Mouse (Mus musculus): Measurements from ENCODE around the gene Poc1b.

DNA sequence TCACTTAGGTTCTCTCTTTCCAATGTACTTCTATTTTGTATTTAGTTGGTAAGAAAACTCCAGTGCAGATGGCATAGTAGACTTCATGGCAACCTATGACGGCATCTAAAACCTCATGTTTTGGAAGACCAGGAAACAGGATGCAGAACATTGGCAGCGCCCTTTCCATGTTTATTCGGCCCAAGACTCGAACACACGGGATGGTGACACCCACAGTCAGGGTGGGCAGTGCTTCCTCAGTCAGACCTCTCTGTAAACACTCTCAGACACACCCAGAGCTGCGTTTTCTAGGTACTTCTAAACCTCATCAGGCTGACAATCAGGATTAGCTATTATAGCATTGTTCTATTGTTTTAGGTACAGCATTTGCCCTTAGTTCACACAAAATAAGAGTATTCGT lies 46.2 kb upstream of the Poc1b start:
- no peak for TF ChIP-seq POLR2A (IDR thresholded peaks at IDR 0.05; ENCODE audit: insufficient read depth, low read depth, low read length)
- no peak for TF ChIP-seq CTCF (IDR thresholded peaks at IDR 0.05)
- no peak for TF ChIP-seq EP300 (IDR thresholded peaks at IDR 0.05; ENCODE audit: insufficient read depth, low read depth, low read length)
